Mouse (Mus musculus) ovary, postnatal 14 days (tissue): ENCODE measurements around the gene Pde9a.

Experiments used
- DNase-seq: peaks from one replicate; pipeline ENCODE4 v3.0.0; 2022; ENCODE audit warnings: low spot score

Gene Pde9a

GRCm38 (mm10) chr17:31468496-31468895 lies 82.5 kb downstream of the Pde9a start:
- no peak for DNase-seq

GRCm38 (mm10) chr17:31470766-31471418 lies 84.9 kb downstream of the Pde9a start:
- DNase-seq, result no peak

GRCm38 (mm10) chr17:31474388-31474787 lies 88.4 kb downstream of the Pde9a start:
- no peak for DNase-seq

GRCm38 (mm10) chr17:31478606-31479005 lies 92.6 kb downstream of the Pde9a start:
- DNase-seq, result no peak

- DNase-seq, result no peak
Observed at GRCm38 (mm10) chr17:31479108-31479844, 93.3 kb downstream of the Pde9a start.

GRCm38 (mm10) chr17:31486616-31487198 lies 100.7 kb downstream of the Pde9a start:
- DNase-seq, result no peak

GRCm38 (mm10) chr17:31487433-31488060 lies 101.5 kb downstream of the Pde9a start:
- no peak for DNase-seq

GRCm38 (mm10) chr17:31491355-31491754 lies 105.3 kb downstream of the Pde9a start:
- no peak for DNase-seq

- peak; percentile 74 for DNase-seq
Observed at GRCm38 (mm10) chr17:31492416-31492815, 106.4 kb downstream of the Pde9a start.

- DNase-seq, result no peak
Observed at GRCm38 (mm10) chr17:31494989-31495388, 109.0 kb downstream of the Pde9a start.

- DNase-seq, result no peak
Observed at GRCm38 (mm10) chr17:31497726-31498125, 111.7 kb downstream of the Pde9a start.

- no peak for DNase-seq
Observed at GRCm38 (mm10) chr17:31499725-31500124, 113.7 kb downstream of the Pde9a start.

GRCm38 (mm10) chr17:31500416-31500815 lies 114.4 kb downstream of the Pde9a start:
- DNase-seq, result no peak

- no peak for DNase-seq
Observed at GRCm38 (mm10) chr17:31500908-31501307, 114.9 kb downstream of the Pde9a start.

GRCm38 (mm10) chr17:31502261-31502927 lies 116.4 kb downstream of the Pde9a start:
- no peak for DNase-seq

GRCm38 (mm10) chr17:31503337-31503736 lies 117.3 kb downstream of the Pde9a start:
- DNase-seq, result no peak

- DNase-seq, result no peak
Observed at GRCm38 (mm10) chr17:31503936-31504335, 117.9 kb downstream of the Pde9a start.

- no peak for DNase-seq
Observed at GRCm38 (mm10) chr17:31505013-31505412, 119.0 kb downstream of the Pde9a start.

- DNase-seq, result no peak
Observed at GRCm38 (mm10) chr17:31506282-31506681, 120.3 kb downstream of the Pde9a start.

- DNase-seq, result no peak
Observed at GRCm38 (mm10) chr17:31510944-31511343, 124.9 kb downstream of the Pde9a start.

GRCm38 (mm10) chr17:31511792-31512495 lies 125.9 kb downstream of the Pde9a start:
- DNase-seq, result peak; percentile 72

GRCm38 (mm10) chr17:31512593-31512992 lies 126.6 kb downstream of the Pde9a start:
- DNase-seq, result no peak
